In genomic region chr2:48350206-48350605, GRCm38 (mm10) we compare ENCODE assay signal across 23 mouse cellular contexts.
DNase-seq lines count a peak whose midpoint lies in the region; ATAC-seq and TF ChIP-seq lines count a peak whose summit lies in the region.
"Had no signal": no experiment of that assay in that cellular context is flagged by ENCODE, and none has a peak within 500 bp of the region (broad histone marks: within the 10 kb centered on the region; RNA-seq: fewer than 3 reads in every experiment).

No protein-coding gene starts in this region.

- TF ChIP-seq POLR2A in lung, adult 2 months (IDR thresholded peaks at IDR 0.05; ENCODE audit: borderline replicate concordance, extremely low read depth, low read depth, low read length): no peak

- H3K9me3 ChIP-seq in lung, embryonic 15.5 days: no peaks in the 10 kb centered on the region
- no peaks in the 10 kb centered on the region for H3K9me3 ChIP-seq in G1E (replicated peaks)
- H3K9me3 ChIP-seq: forebrain, embryonic 10.5 days; heart, embryonic 10.5 days; hindbrain, embryonic 12.5 days had no signal

- H3K9ac ChIP-seq in lung, embryonic 15.5 days: no peak overlapping the region
- H3K9ac ChIP-seq: embryonic facial prominence, embryonic 15.5 days; hindbrain, embryonic 12.5 days had no signal

- 79% methylated on average over 1 of the region's 1 CpGs for WGBS in lung, embryonic 15.5 days
- 91% methylated on average over 1 of the region's 1 CpGs for whole genome bisulfite sequencing in lung, adult 2 months

- H3K27ac ChIP-seq in lung, embryonic 15.5 days: peak overlapping the region; percentile 19; the same call in 1 of the 2 replicates
- H3K27ac ChIP-seq: embryonic facial prominence, embryonic 15.5 days; forebrain, embryonic 10.5 days; heart, embryonic 10.5 days; hindbrain, embryonic 12.5 days had no signal

- no peak for TF ChIP-seq CTCF in lung, adult 2 months (IDR thresholded peaks at IDR 0.05; ENCODE audit: insufficient read depth, low read length)
- no peak for TF ChIP-seq CTCF in G1E (IDR thresholded peaks at IDR 0.05; ENCODE audit: low read depth, low read length)

- H3K4me1 ChIP-seq in lung, embryonic 15.5 days: 0 out of 2 replicates have a peak, but pooled peaks cover 12% of the 10 kb centered on the region
- no peaks in the 10 kb centered on the region; the same call in 1 of the 2 replicates for H3K4me1 ChIP-seq in lung, adult 2 months (ENCODE audit: control insufficient read depth, insufficient read depth, low read length)
- no peaks in the 10 kb centered on the region for H3K4me1 ChIP-seq in G1E (ENCODE audit: insufficient read depth, low read depth, low read length)
- H3K4me1 ChIP-seq: embryonic facial prominence, embryonic 15.5 days; forebrain, embryonic 10.5 days; heart, embryonic 10.5 days; hindbrain, embryonic 12.5 days had no signal

- DNase-seq in lung, adult 2 months: no peak
- no peak for DNase-seq in G1E (ENCODE audit: low spot score)
- no peak for DNase-seq in layer of hippocampus, postnatal 25 days (ENCODE audit: extremely low spot score in 1 of 2, low spot score in 1 of 2)
- DNase-seq in frontal cortex, postnatal 25 days (ENCODE audit: low spot score in 2 of 2): no peak
- DNase-seq: adrenal gland, postnatal 10 days; cerebellum, adult 11-12 months; cerebellum, adult 9-10 months; cerebellum, postnatal 36 days; embryo, embryonic 11 days; gastrocnemius, postnatal 36 days; heart, adult 18-20 months; heart, postnatal 10 days; heart, postnatal 4 days had no signal

- H3K27me3 ChIP-seq in lung, embryonic 15.5 days: no peaks in the 10 kb centered on the region
- H3K27me3 ChIP-seq in G1E (ENCODE audit: insufficient read depth, low read length): no peaks in the 10 kb centered on the region
- H3K27me3 ChIP-seq: embryonic facial prominence, embryonic 15.5 days; hindbrain, embryonic 12.5 days had no signal

- no peak overlapping the region for H3K4me3 ChIP-seq in lung, embryonic 15.5 days
- no peak overlapping the region for H3K4me3 ChIP-seq in lung, adult 2 months (replicated peaks; ENCODE audit: extremely low read depth, low read depth, low read length)
- H3K4me3 ChIP-seq in G1E (ENCODE audit: low read depth, low read length): no peak overlapping the region
- H3K4me3 ChIP-seq: embryonic facial prominence, embryonic 15.5 days; erythroblast, embryonic 14.5 days; forebrain, embryonic 10.5 days; heart, embryonic 10.5 days; hindbrain, embryonic 12.5 days had no signal

- H3K36me3 ChIP-seq in lung, embryonic 15.5 days: no peaks in the 10 kb centered on the region
- H3K36me3 ChIP-seq in G1E (replicated peaks): no peaks in the 10 kb centered on the region
- H3K36me3 ChIP-seq: embryonic facial prominence, embryonic 15.5 days; forebrain, embryonic 10.5 days; heart, embryonic 10.5 days; hindbrain, embryonic 12.5 days had no signal

- ATAC-seq in lung, embryonic 15.5 days (ENCODE audit: borderline replicate concordance, extremely low read depth, low FRiP score, low TSS enrichment): no peak
- ATAC-seq in G1E (ENCODE audit: extremely low read depth, insufficient number of reproducible peaks, low FRiP score, poor library complexity, severe bottlenecking): peak; percentile 22; the same call in 1 of the 2 replicates
- peak; percentile 45; the same call in 1 of the 2 replicates for ATAC-seq in common myeloid progenitor, adult 5-6 weeks (replicated peaks; ENCODE audit: low read depth, poor library complexity, severe bottlenecking)
- ATAC-seq in megakaryocyte progenitor cell, adult 5-6 weeks (replicated peaks; ENCODE audit: poor library complexity): peak; percentile 50
- ATAC-seq: forebrain, embryonic 14.5 days; hindbrain, embryonic 16.5 days had no signal

- no peak overlapping the region for H3K4me2 ChIP-seq in lung, embryonic 15.5 days
- H3K4me2 ChIP-seq: embryonic facial prominence, embryonic 15.5 days; hindbrain, embryonic 12.5 days had no signal
